Mouse (Mus musculus) midbrain, embryonic 10.5 days (tissue): ENCODE measurements around the gene Gm8369. TPM values are rescaled to one million over a fixed set of nuclear protein-coding genes. Genes with fewer than 3 reads are reported as not detected.
A peak's percentile ranks its signal among the peaks of the same experiment; 100 is the strongest.
"Not testable (repeated sequence)": the region's sequence is repeated elsewhere in the genome, so short reads cannot be mapped to it uniquely, and the experiment has no call there.

Experiments used
- DNase-seq: peaks from one replicate; pipeline ENCODE4 v3.0.0-alpha.2; 2017; ENCODE audit warnings: low spot score
- H3K27ac ChIP-seq: fragments of 300-500 bp; sonication (generic); replicated peaks from 2 replicates; pipeline ENCODE4 v1.5.1; 2016; ENCODE audit warnings: mild to moderate bottlenecking
- H3K27me3 ChIP-seq: fragments of 300-500 bp; sonication (generic); 2 replicates; pipeline ENCODE4 v1.6.1; 2016; ENCODE audit warnings: low read depth, mild to moderate bottlenecking; ENCODE audit not compliant: poor library complexity, severe bottlenecking
- H3K36me3 ChIP-seq: fragments of 300-500 bp; sonication (generic); 2 replicates; pipeline ENCODE4 v1.6.1; 2016; ENCODE audit warnings: mild to moderate bottlenecking, moderate library complexity
- H3K4me1 ChIP-seq: fragments of 300-500 bp; sonication (generic); 2 replicates; pipeline ENCODE4 v1.6.1; 2016
- H3K4me3 ChIP-seq: fragments of 300-500 bp; sonication (generic); 2 replicates; pipeline ENCODE4 v1.5.1; 2016; ENCODE audit warnings: mild to moderate bottlenecking, moderate library complexity
- H3K9me3 ChIP-seq: fragments of 300-500 bp; sonication (generic); replicated peaks from 2 replicates; pipeline ENCODE4 v1.6.1; 2016; ENCODE audit warnings: mild to moderate bottlenecking
- WGBS: fragments of 180-500 bp; shearing (Covaris S2); methylation state at CpG from one replicate; pipeline ENCODE4 v1.1.7; 2016; 5-methylcytosine and 5-hydroxymethylcytosine counted together
- polyA plus RNA-seq: library from polyadenylated mRNA; unstranded; fragments of >200 nt; fragmentation: Nextera tagmentation; extraction: Ambion mirVana; gene quantifications from 2 replicates; pipeline ENCODE4 v1.2.1, GENCODE M21; 2016

Gene Gm8369
- polyA plus RNA-seq, 1 experiment from 2014 or later, result not detected

DNA sequence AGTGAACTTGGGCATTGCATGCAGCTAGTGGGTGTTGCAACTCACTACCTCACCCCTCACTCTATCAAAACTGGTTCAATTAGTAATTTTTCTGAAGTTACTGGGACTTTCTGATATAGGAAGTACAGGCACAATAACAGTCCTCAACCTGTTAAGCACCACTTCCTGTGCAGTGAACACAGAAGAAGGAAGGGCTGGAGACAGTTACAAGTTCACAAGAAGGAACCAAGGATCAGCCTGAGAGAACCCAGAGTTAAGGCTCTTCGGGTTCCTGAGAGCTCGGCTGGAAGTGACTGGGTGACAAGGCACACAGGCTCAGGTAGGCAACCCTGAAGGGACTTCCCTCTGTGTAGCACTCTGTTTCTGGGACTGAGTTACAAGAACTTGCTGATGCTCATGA, 32.6 kb downstream of the Gm8369 start:
- H3K9me3 ChIP-seq, H3K27ac ChIP-seq, H3K4me1 ChIP-seq, DNase-seq, H3K4me3 ChIP-seq, H3K36me3 ChIP-seq, H3K27me3 ChIP-seq: not testable (repeated sequence)
- WGBS, result 92% methylated on average over 2 of the region's 2 CpGs

DNA sequence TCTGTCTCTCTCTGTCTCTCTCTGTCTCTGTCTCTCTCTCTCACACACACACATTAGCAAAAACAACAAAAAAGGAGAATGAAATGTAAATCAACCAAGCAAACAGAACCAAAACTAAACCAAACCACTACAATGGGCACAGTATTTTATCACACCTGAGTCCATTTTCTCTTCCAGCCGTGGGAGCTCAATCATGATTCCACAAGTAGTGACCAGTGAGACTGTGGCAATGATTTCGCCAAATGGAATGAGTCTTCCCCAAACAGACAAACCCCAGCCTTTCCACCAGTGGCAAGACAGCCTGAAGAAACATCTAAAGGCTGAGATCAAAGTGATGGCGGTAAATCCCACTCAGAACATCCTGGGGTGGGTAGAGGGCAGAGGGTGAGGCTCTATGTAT, 34.4 kb downstream of the Gm8369 start:
- H3K36me3 ChIP-seq, result no peaks in the 10 kb centered on the region
- no peaks in the 10 kb centered on the region for H3K4me1 ChIP-seq
- H3K27me3 ChIP-seq, result no peaks in the 10 kb centered on the region
- H3K27ac ChIP-seq, result no peak overlapping the region
- no peak overlapping the region for H3K4me3 ChIP-seq
- 91% methylated on average over 3 of the region's 3 CpGs for WGBS
- no peaks in the 10 kb centered on the region for H3K9me3 ChIP-seq
- DNase-seq, result no peak

DNA sequence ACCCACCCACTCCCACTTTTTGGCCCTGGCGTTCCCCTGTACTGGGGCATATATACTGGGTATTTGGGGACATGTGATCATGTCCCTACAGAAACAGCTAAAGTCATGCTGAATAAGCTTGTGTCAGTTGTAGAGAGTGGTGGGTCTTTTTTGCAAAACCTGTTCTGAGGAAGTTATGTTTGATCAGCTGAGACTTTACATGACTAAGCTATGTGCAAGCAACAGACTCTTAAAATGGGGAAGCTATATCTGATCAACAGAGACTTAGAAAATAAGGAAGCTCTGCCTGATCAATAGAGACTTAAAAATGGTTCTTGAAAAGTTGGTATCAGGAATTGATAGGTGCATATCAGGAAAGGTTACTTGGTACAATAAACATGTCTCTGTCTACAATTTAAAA, 47.7 kb downstream of the Gm8369 start:
- H3K27ac ChIP-seq, result no peak overlapping the region
- H3K9me3 ChIP-seq, result no peaks in the 10 kb centered on the region
- no peak for DNase-seq
- 90% methylated on average over 1 of the region's 1 CpGs for WGBS
- no peak overlapping the region for H3K4me3 ChIP-seq
- H3K36me3 ChIP-seq, result no peaks in the 10 kb centered on the region
- H3K27me3 ChIP-seq, result no peaks in the 10 kb centered on the region
- H3K4me1 ChIP-seq, result peaks cover 10% of the 10 kb centered on the region

DNA sequence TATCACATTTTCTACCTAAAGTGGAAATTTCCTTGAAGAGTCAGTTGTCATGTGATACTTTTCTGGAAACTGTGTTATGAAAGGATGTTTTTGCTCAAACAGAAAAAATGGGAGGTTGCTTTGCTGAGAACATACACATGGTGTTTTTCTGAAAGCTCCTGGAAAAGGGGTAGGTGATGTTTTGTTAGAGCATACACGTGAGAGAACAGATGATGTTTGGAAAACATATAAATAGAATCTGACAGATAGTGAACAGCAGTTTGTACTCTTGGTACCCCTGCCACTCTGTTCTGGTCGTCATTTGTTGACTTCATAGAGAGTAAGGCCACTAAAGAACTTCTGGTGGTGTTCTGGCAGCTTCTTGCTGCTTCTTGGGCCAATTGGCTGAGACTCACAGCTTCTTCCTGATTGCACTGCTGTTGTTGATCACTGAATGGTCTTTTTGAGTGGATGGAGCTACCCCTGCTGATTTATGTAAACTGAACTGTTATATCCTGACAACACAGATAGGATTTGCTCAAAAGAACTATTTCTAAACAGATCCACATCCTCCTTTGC, 48.2 kb downstream of the Gm8369 start:
- DNase-seq, result no peak
- H3K9me3 ChIP-seq, result no peaks in the 10 kb centered on the region
- H3K36me3 ChIP-seq, result no peaks in the 10 kb centered on the region
- WGBS, result 75% methylated on average over 2 of the region's 2 CpGs
- no peak overlapping the region for H3K27ac ChIP-seq
- H3K4me1 ChIP-seq, result peaks cover 10% of the 10 kb centered on the region
- H3K4me3 ChIP-seq, result no peak overlapping the region
- no peaks in the 10 kb centered on the region for H3K27me3 ChIP-seq

DNA sequence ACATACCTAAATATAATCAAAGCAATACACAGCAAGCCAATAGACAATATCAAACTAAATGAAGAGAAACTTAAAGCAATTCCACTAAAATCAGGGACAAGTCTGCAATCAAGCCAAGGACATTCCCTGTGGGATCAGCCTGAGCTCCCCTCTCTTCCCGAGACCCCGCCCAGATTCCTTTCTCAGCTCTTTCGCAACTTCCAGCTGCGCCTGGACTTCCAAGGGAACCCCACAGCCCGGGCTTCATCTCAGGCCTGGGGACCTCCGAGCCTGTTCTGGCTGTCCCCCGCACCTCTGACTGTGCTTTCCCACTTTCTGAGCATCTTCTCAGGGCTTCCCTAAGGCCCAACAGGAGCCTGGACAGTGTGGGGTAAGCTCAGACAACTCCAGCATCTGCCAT, 50.9 kb downstream of the Gm8369 start, which contains the start of gene Ms4a4d:
TSS of gene Ms4a4d (plus strand) at position 209 of the 400 bp plus-strand sequence.
- Histone ChIP-seq H3K4me3 (no peak within 1 kb of the TSS), H3K9me3 (no peaks in the 10 kb centered on the region), H3K27me3 (no peaks in the 10 kb centered on the region), H3K36me3 (no peaks in the 10 kb centered on the region), H3K4me1 (peaks cover 10% of the 10 kb centered on the region), H3K27ac (no peak within 1 kb of the TSS; the same call in 1 of the 2 replicates)
- WGBS, result 11% methylated on average over 7 of the region's 7 CpGs
- peak; percentile 12 for DNase-seq

DNA sequence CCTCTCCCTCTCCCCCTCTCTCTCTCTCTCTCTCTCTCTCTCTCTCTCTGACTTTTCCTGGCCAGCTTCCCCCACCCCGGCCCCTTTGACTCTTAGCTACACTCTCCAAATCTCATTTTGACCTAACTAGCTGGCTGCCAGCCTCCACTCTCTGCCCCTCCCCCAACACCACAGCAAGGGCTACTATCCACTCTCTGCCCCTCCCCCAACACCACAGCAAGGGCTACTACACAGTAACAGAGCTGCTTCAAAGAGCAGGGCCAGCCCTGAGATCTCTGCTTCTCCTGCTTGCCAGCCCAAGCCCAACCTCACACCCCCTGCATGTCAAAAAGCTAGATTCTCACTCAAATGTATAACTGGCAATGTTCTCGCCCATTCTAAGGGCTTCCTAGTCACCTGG, 51.6 kb downstream of the Gm8369 start:
- no peak overlapping the region; the same call in 1 of the 2 replicates for H3K27ac ChIP-seq
- peak; percentile 27 for DNase-seq

DNA sequence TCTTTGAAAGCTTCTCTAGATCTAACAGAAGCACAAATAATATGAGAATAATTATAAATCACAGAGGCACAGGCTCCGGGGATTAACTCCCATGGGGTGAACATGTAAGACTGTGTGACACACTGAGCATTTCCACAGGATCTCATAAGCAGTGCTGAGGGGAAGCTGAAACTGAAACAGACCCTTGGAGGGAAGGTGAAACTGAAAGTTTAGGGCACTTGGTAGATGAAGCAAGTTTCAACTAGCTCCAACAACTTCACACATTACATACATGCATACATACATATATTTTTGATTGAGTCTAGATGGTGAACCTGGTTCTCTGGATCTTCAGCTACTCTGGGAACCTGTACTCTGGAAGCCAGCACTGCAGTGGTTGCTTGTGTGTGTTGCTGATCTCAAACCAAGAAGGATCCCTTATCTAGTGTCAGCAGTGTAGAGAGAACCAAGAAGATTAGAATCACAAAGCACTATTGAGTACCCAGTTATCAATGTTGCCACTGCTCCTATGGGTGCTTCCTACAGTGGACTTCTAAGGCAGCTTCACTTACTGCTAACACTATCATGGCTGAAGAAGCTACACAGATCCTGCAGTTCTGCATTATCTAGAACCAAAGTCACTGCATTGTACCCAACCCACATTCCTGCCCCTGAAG, 54.6 kb downstream of the Gm8369 start:
- not testable (repeated sequence) for H3K27ac ChIP-seq, DNase-seq, H3K4me1 ChIP-seq, H3K27me3 ChIP-seq, H3K4me3 ChIP-seq, H3K9me3 ChIP-seq, H3K36me3 ChIP-seq
- WGBS, result 92% methylated on average over 1 of the region's 1 CpGs

More for the DNA sequence above, 51.6 kb downstream of the Gm8369 start:
- Histone ChIP-seq H3K4me3 (no peak overlapping the region), H3K27me3 (no peaks in the 10 kb centered on the region), H3K36me3 (no peaks in the 10 kb centered on the region), H3K4me1 (peaks cover 10% of the 10 kb centered on the region), H3K9me3 (no peaks in the 10 kb centered on the region)
- 26% methylated on average over 2 of the region's 2 CpGs for WGBS

DNA sequence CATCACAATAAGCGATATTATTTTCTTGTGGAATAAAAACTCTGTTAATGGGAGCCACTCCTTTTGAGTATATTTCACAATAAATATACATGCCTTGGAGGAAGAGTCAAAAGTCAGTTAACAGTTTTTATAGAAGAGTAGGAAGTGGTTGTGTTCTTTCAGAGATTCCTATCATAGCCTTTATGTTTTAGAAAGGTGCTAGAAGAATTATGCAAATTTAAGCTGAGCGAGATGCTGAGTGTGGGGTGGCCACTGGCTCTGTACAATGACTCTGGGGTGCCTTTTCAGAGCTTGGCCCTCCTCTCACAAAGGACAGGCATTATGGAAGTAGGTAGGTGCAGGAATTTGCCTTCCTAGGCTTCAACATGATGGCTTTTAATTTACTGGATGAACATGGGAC, 58.6 kb downstream of the Gm8369 start:
- not testable (repeated sequence) for H3K36me3 ChIP-seq, H3K4me3 ChIP-seq, H3K9me3 ChIP-seq, H3K27ac ChIP-seq, DNase-seq, H3K4me1 ChIP-seq, H3K27me3 ChIP-seq
- 90% methylated on average over 2 of the region's 2 CpGs for WGBS

DNA sequence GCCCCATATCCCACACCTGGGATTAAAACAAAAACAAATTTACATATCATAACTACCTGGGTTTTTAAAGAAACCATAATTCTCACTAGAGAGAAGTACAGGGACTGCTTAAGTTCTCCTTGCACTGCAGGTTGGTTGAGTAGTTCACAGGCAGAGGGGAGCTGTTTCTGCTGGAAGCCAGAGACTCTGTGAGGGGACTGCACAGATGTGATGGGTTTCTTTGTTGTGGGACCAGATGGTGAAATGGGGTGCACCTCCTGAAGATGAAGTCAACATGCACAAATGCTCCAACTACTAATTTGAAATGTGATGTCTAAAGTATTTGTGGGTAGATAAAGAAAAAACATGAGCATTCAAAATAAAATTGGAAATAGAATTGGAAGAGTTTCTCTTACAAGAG, 62.2 kb downstream of the Gm8369 start:
- no peaks in the 10 kb centered on the region for H3K27me3 ChIP-seq
- no peak overlapping the region for H3K4me3 ChIP-seq
- no peak for DNase-seq
- H3K27ac ChIP-seq, result no peak overlapping the region
- no peaks in the 10 kb centered on the region for H3K4me1 ChIP-seq
- no peaks in the 10 kb centered on the region for H3K9me3 ChIP-seq
- no peaks in the 10 kb centered on the region for H3K36me3 ChIP-seq

DNA sequence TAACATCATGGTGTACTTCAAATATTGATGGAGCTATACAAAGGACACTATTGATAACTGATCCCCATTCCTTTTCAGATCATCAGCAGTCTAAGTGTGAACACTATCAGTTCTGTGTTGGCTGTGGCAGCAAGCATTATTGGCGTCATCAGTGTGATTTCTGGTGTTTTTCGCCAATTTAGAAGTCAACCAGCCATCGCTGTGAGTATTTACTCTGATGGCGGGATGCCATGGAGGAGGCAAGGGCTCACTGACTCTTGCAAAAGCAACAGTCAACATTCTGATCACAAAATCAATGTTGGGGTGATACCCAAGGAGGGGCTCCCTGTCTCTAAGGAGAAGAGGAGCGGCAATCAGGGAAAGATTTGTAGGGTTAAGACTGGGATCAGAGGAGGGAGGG, 69.0 kb downstream of the Gm8369 start:
- 91% methylated on average over 5 of the region's 5 CpGs for WGBS
- H3K27me3 ChIP-seq, result no peaks in the 10 kb centered on the region
- no peak overlapping the region for H3K27ac ChIP-seq
- H3K4me3 ChIP-seq, result no peak overlapping the region
- no peak for DNase-seq
- H3K36me3 ChIP-seq, result no peaks in the 10 kb centered on the region
- no peaks in the 10 kb centered on the region for H3K9me3 ChIP-seq
- H3K4me1 ChIP-seq, result no peaks in the 10 kb centered on the region

DNA sequence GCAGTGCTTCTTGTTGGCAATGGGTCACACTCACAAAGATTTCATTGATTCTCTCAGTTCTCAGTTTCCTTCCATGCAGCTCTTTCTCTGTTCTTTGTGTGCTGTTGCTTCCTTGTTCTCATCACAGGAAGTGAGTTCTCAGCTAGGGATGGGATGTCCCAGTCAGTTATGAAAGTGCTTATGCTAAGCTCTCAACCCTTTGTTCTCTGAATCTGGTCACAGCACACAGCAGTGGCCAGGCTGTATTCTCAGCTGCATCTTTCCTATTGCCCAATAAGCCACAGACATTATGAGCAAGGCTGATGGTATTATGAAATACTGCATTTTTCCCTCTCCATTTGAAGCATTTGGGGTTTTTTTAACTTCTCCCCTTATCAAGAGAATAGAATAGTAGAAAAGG, 73.8 kb downstream of the Gm8369 start:
- H3K4me1 ChIP-seq, H3K27ac ChIP-seq, H3K36me3 ChIP-seq: not testable (repeated sequence)

More for the DNA sequence above, 73.8 kb downstream of the Gm8369 start:
- not testable (repeated sequence) for H3K4me3 ChIP-seq, H3K9me3 ChIP-seq, DNase-seq, H3K27me3 ChIP-seq
